ENCODE assay signal across 12 mouse cellular contexts in the genomic region with DNA sequence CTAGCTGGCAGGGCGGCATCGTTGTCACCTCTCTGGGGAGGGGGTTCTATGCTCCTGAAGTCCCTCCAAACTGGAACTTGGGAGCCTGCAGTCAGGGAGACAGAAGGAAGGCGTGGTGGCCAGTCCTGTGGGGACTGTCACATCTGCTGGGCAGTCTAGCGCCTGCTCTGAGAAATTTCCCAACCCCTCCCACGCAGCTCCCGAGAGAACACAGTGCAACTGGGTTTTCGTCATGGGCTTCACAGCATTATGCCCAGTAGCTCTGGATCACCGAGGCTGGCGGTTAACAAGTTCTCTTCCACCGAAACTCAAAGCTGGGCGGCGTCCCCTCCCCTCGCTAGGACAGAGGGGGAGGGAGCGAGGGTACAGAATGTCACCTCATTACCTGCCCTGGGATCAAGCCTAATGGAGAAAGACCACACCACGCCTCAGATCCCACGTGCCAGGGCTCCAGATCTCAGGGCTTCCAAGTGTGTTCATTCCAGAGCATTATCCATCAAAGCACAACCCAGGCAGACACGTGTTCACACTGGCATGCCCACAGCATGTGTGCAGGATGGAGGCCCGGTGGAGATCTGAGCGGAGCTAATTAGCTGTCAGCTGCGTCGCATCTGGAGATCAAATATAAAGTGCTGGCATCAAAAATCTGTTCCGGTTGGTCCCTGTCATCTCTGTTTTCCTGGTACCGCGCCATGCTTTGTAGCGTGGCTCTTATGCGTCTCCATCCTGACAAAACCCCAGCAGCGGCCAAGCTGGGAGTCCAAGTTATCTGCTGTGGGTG. TPM values are rescaled to one million over a fixed set of nuclear protein-coding genes. Genes with fewer than 3 reads are reported as not detected.
A peak's percentile ranks its signal among the peaks of the same experiment; 100 is the strongest.
DNase-seq lines count a peak whose midpoint lies in the region; ATAC-seq lines count a peak whose summit lies in the region.
"Had no signal": no experiment of that assay in that cellular context is flagged by ENCODE, and none has a peak within 500 bp of the region (broad histone marks: within the 10 kb centered on the region; RNA-seq: fewer than 3 reads in every experiment).

No protein-coding gene starts in this region.

- no peak for DNase-seq in frontal cortex, postnatal 25 days (ENCODE audit: low spot score in 2 of 2)
- peak; percentile 59 for DNase-seq in lung, postnatal 10 days
- DNase-seq in lung, adult 18-20 months, result no peak
- peak; percentile 62 to 73 for DNase-seq in left cerebral cortex, postnatal 14 days (ENCODE audit: low spot score in 2 of 2)
- DNase-seq in right cerebral cortex, postnatal 10 days (ENCODE audit: low spot score in 2 of 2), result peak; percentile 57 to 60
- no peak for DNase-seq in testis, postnatal 14 days (ENCODE audit: low spot score)
- no peak for DNase-seq in embryo, embryonic 9.5 days (ENCODE audit: extremely low spot score)
- DNase-seq: adrenal gland, postnatal 10 days; cerebellum, adult 11 months; gastrocnemius, adult 2 months; kidney, adult 18-20 months had no signal

- intact Hi-C loops in left cerebral cortex, postnatal 14 days (cut with DNase I), result no loop called here

- ATAC-seq in frontal cortex, adult (ENCODE audit: low TSS enrichment), result peak; percentile 70; the same call in 1 of the 2 replicates

RNA-seq across cellular contexts. Expression of a gene that starts 13.2 kb away (rescaled TPM):
- total RNA-seq in left cerebral cortex, postnatal 14 days (2021), result 10 to 100 TPM; 39.0 to 39.1 TPM

RNA-seq across cellular contexts. Expression of a gene that starts 20.6 kb away (rescaled TPM):
- 100 to 1,000 TPM; 261 to 276 TPM for total RNA-seq in left cerebral cortex, postnatal 14 days (2021)

RNA-seq across cellular contexts. Expression of a gene that starts 29.1 kb away (rescaled TPM):
- total RNA-seq in left cerebral cortex, postnatal 14 days (2021), result 100 to 1,000 TPM; 125 to 129 TPM

Comparison
In these comparisons a context has a peak if more than half of its experiments do, and no peak if none do; other contexts are left out.
1. DNase-seq: peak in lung, postnatal 10 days (single experiment), left cerebral cortex, postnatal 14 days (2 of 2) and right cerebral cortex, postnatal 10 days (2 of 2); none in frontal cortex, postnatal 25 days (0 of 2), lung, adult 18-20 months (0 of 2), testis, postnatal 14 days (single experiment) and embryo, embryonic 9.5 days (single experiment).